Mouse (Mus musculus): ENCODE measurements around the gene Ksr2.

GRCm38 (mm10) chr5:117572428-117572827 lies 158.6 kb downstream of the Ksr2 start:
- no peak for TF ChIP-seq CTCF (IDR thresholded peaks at IDR 0.05; ENCODE audit: borderline replicate concordance, insufficient read depth, low read length)
- TF ChIP-seq POLR2A (IDR thresholded peaks at IDR 0.05; ENCODE audit: low read depth, low read length): no peak
